Mouse (Mus musculus) CD4-positive, CD25-positive, alpha-beta regulatory T cell (primary cell): ENCODE measurements around the gene Glt6d1. TPM values are rescaled to one million over a fixed set of nuclear protein-coding genes. Genes with fewer than 3 reads are reported as not detected.

Source experiments
- polyA plus RNA-seq: library from polyadenylated mRNA; unstranded; fragments of 100-300 nt; shearing (Covaris generic); gene quantifications from one replicate; pipeline ENCODE4 v1.2.1, GENCODE M21; 2017

Gene Glt6d1
- not detected for polyA plus RNA-seq

DNA sequence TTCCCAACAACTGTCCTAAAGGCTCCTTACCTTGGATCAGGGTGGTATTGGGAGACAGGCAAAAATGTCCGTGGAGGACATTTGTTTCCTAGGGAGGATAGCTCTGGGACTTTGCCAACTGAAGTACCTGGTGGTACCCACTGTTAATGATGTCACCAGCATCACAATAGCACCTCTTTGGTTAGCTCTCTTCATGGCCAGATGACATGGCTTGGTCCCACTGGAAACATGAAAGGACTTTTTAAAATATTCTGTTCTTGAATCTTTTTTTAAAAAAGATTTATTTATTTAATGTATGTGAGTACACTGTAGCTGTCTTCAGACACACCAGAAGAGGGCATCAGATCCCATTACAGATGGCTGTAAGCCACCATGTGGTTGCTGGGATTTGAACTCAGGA is at the start of gene Glt6d1:
Gene Glt6d1 (minus strand): TSS at position 101 of the 400 bp plus-strand sequence.

DNA sequence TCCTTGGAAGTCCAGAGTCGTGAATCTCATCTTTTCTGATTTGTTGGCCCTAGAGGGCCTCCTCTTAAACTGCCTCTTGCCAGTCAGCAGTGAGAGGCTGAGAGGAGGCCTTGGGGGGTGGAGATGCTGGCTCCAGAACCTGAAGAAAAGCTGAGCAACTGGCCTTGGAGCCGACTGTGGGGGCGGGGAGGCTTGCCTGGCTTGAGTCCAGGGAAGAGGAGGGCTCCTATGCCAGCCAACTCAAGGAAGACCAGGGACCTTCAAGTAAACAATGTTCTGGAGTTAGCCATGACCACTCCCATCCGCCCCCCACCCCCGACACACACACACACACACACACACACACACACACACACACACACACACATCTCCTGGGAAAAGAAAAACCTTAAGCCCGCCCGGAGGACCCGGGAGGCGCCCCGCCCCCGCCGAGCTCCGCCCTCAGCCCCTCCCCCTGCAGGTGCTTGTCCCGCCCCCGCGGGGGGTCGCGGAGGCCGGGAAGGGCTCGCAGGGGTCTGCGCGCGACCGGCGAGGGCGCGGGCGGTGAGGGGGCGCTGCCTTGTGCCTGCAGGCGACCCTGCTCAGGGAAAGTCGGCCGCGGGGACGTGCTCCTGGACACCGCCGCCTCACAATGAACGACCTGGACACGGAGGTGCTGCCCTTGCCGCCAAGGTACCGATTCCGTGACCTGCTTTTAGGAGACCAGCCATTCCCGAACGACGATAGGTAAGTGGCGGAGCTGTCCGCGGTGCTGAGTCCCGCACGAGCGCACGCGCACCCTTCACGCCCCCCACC is 47.9 kb upstream of the Glt6d1 start, which contains the start of gene Kcnt1:
Gene Kcnt1 (plus strand): TSS at position 398 of the 795 bp plus-strand sequence.

DNA sequence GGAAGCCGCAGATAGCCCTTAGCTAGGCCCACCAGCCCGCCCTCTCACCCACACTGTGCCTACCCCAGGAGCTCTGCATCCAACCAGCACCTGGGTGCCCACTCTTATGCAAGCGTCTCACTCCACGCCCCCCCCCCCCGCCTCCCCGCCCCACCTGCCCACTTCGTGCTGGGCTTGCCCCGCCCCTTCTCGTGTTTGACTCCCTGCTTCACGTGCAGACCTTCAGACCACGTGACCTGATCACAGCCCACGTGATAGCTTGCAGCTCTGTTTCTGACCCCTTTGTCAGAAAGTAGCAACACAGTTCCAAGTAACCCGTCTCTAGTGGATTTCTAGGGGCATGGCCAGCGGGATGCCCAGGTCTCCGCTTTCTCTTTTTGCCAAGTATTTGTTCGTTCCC is 31.6 kb upstream of the Glt6d1 start, which contains the start of gene Sohlh1:
Gene Sohlh1 (minus strand): TSS at position 23 of the 400 bp plus-strand sequence.

DNA sequence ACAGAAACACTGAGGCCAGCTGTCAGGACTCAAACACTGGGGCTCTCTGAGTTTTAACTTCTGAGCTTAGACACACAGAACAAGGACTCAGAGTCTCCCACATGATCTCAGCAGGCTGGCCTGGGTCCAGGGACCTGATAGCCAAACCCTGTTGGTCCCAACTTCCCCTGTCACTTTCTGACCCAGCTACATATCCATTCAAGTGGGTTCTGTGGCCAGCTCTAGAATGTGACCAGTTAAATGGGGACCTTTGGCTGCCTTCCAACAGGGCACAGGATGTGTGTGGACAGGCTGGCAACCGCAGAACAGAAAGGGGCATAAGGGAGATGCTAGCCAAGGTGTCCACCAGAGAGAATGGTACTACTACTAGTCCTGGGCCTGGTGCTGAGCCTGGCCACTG is 7.2 kb upstream of the Glt6d1 start, which contains the start of gene Lcn9:
Gene Lcn9 (plus strand): TSS at position 348 of the 400 bp plus-strand sequence.

DNA sequence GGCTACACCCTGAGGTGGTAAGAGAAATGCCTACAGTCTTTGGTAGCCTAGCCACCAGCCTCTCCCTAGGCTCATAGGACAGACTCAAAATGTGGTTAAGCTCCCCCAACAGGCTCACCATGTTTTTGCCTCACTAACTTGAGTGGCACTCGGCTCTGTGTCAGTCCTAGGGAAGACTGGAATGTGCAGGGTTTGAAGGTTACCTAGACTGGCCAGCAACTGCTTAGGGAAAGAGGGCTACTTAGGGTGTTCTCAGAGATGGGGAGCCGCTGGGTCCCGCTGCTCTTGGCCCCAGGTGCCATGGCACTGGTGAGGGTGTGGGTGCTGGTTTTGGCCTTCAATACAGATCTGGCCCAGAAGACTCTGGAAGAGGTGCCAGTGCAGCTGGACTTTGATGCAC is 33.7 kb downstream of the Glt6d1 start, which contains the start of gene Gm13539:
Gene Gm13539 (plus strand): TSS at position 301 of the 400 bp plus-strand sequence.

DNA sequence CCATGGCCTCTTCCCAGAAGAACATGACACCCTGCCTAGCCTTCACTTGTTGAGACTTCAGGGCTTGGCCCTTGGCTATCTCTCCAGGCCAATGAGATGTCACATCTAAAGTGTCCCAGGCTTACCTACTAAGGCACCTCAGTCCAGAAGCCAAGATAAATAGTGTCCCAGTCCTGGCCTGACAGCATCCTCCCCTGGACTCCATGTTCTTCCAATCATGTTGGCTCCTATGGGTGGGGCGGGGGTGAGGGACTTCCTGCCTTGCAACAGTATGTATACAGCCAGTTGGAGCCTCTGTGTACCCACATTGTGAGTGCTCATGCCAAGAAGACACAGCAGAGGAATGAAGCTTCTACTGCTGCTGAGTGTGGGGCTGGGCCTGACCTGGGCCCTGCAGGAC is 38.9 kb downstream of the Glt6d1 start, which contains the start of gene Lcn11:
Gene Lcn11 (plus strand): TSS at position 301 of the 400 bp plus-strand sequence.

DNA sequence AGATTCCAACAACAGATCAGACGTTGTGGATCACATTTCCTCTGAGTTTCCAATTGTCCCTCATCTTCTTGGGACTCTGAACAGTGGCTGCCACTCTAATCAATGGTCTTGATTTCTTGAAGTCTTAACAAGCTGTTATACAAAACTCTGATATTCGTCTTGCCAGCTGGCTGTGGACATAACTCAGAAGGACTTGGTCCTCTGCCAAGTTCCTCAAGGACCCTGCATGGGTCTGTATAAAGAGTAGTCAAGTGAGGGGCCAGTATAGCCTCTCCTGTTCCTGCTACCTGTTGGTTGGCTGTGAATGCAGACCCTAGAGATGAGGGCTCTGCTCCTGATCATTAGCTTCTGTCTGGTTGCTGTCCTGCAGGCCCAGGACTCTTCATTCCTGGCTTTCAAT is 50.4 kb downstream of the Glt6d1 start, which contains the start of gene Lcn3:
Gene Lcn3 (plus strand): TSS at position 301 of the 400 bp plus-strand sequence.

Other genes starting within 250 kb of the Glt6d1 start
- gene Mamdc4, start 241.0 kb downstream of the Glt6d1 start, polyA plus RNA-seq: 1.4 TPM
- 72.2 TPM for gene Phpt1, start 240.6 kb downstream of the Glt6d1 start, polyA plus RNA-seq
- 0.20 TPM for gene Ajm1, start 234.1 kb downstream of the Glt6d1 start, polyA plus RNA-seq
- 51.6 TPM for gene Rabl6, start 207.3 kb downstream of the Glt6d1 start, polyA plus RNA-seq
- not detected for gene Ccdc183, start 198.2 kb downstream of the Glt6d1 start, polyA plus RNA-seq
- 1.1 TPM for gene Tmem141, start 193.8 kb downstream of the Glt6d1 start, polyA plus RNA-seq
- 2.9 TPM for gene Fcna, start 187.8 kb downstream of the Glt6d1 start, polyA plus RNA-seq
- gene Lcn8, start 162.7 kb downstream of the Glt6d1 start, polyA plus RNA-seq: not detected
- gene Lcn5, start 157.9 kb downstream of the Glt6d1 start, polyA plus RNA-seq: not detected
- gene Lcn6, start 139.1 kb downstream of the Glt6d1 start, polyA plus RNA-seq: not detected
- gene Lcn10, start 133.1 kb downstream of the Glt6d1 start, polyA plus RNA-seq: 0.22 TPM
- not detected for gene Obp2a, start 115.8 kb downstream of the Glt6d1 start, polyA plus RNA-seq
- gene Bmyc, start 109.1 kb downstream of the Glt6d1 start, polyA plus RNA-seq: 177 TPM
- not detected for gene Obp2b, start 78.8 kb downstream of the Glt6d1 start, polyA plus RNA-seq
- gene Lcn3, start 50.3 kb downstream of the Glt6d1 start, polyA plus RNA-seq: not detected
- gene Lcn11, start 38.8 kb downstream of the Glt6d1 start, polyA plus RNA-seq: not detected
- gene Gm13539, start 33.6 kb downstream of the Glt6d1 start, polyA plus RNA-seq: not detected
- gene Lcn9, start 7.3 kb upstream of the Glt6d1 start, polyA plus RNA-seq: not detected
- gene Sohlh1, start 31.4 kb upstream of the Glt6d1 start, polyA plus RNA-seq: not detected
- 0.12 TPM for gene Kcnt1, start 47.9 kb upstream of the Glt6d1 start, polyA plus RNA-seq
- gene Camsap1, start 167.4 kb upstream of the Glt6d1 start, polyA plus RNA-seq: 29.1 TPM
- 67.3 TPM for gene Ubac1, start 205.9 kb upstream of the Glt6d1 start, polyA plus RNA-seq